Mouse (Mus musculus): Measurements from ENCODE around the gene Klf16.
A peak's percentile ranks its signal among the peaks of the same experiment; 100 is the strongest.
"Not testable (repeated sequence)": the region's sequence is repeated elsewhere in the genome, so short reads cannot be mapped to it uniquely, and the experiment has no call there.

Klf16 gene

GRCm38 (mm10) chr10:80605721-80606120 is 28.6 kb upstream of the Klf16 start, which contains the start of gene Gm49322:
Gene Gm49322, plus strand, starts transcription at chr10:80606021.
- DNase-seq, result not testable (repeated sequence)

GRCm38 (mm10) chr10:80604988-80605387 is 27.9 kb upstream of the Klf16 start:
- DNase-seq, result peak; percentile 18

GRCm38 (mm10) chr10:80604001-80604509 is 26.9 kb upstream of the Klf16 start:
- DNase-seq, result peak; percentile 77

DNA sequence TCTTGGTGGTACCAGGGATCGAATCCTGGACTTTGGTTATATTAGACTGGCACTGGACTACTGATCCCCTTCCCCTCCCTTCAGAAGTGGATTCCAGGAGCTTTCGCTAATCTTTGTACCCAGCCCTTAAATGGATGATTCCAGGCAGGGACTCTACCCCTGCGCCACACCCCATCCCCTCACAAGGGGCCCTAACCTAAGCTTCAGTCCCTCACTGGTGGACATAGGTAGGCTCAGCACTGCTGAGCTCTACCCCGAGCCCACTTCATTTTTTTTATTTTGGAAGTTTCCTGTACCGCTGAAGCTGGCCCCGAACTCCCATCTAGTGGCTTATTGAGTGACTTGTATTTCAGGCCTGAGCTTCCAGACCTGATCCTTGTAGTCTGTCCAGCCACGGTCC is 26.2 kb upstream of the Klf16 start:
- no peak for DNase-seq

GRCm38 (mm10) chr10:80602698-80603325 is 25.7 kb upstream of the Klf16 start, which contains the start of the genes Scamp4 and Adat3:
Gene Scamp4, plus strand, starts transcription at chr10:80602872.
Gene Adat3, plus strand, starts transcription at chr10:80602880.
- peak; percentile 95 for DNase-seq

DNA sequence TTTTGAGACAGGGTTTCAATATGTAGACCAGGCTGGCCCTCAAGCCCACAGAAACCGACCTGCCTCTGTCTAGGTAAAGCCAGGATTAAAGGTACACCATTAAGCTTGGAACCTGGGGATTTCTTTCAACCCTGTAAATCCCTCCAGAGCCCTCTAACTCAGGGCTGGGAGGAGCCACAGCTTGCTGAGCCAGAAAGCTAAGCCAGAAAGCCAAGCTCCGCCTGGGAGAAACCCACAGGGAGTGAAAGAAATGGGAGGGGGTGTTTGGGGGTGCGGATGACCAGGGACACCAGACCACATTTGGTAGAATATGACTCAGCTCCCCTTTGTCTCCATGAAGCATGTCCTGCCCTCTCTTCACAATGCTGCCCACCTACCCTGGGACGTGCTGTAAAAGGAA is 19.2 kb upstream of the Klf16 start:
- DNase-seq, result no peak

DNA sequence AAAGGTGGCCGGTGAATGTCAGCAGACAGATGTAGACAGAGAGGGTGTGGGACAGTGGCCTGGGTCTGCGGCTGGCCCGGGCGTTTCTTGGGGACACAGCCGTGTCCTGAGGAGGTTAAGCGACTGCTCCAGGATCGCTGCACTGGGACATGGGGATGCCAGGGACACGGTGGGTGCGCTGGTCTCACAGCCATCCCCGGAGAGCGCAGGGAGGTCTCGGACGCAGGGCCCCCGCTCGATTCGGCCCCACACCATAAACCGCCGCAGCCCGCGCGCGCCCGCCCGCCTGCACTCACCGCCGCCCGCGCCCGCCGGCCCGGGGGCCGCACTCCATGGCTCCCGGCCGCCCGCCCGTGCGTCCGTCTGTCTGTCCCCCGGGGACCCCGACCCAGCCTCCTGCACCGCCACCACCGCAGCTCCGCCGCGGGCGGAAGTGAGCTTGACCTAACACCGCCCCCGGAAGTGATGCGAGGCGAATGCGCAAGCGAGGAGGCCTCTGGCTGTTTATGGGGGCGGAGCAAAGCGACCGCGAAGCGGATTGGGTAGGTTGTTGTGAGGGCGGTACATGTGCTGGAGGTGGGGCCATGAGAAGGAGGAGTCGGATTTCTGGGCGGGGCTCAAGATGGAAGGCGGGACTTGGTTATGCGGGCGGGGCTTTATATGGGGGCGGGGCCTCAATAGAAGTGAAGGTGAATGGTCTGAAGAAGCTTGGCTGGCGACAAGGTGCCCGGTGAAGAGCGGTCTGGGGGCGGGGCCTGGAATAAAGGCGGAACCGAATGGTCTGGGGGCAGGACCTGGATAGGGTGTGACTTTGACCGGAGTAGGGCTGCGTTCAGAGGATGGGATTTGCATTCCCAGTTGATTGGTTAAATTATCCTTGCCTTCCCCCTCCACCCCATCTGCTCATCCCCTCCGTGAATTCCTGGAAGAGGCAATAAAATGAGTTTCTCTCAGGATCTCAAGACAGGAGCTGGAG is 13.0 kb upstream of the Klf16 start, which contains the start of gene Abhd17a:
Abhd17a (minus strand) TSS at position 463 of the 976 bp plus-strand sequence.
- peak; percentile 98 for DNase-seq

- peak; percentile 47 for DNase-seq
Observed at GRCm38 (mm10) chr10:80589127-80589878, 12.2 kb upstream of the Klf16 start.

- peak; percentile 47 for DNase-seq
Observed at GRCm38 (mm10) chr10:80587305-80587657, 10.2 kb upstream of the Klf16 start.

DNA sequence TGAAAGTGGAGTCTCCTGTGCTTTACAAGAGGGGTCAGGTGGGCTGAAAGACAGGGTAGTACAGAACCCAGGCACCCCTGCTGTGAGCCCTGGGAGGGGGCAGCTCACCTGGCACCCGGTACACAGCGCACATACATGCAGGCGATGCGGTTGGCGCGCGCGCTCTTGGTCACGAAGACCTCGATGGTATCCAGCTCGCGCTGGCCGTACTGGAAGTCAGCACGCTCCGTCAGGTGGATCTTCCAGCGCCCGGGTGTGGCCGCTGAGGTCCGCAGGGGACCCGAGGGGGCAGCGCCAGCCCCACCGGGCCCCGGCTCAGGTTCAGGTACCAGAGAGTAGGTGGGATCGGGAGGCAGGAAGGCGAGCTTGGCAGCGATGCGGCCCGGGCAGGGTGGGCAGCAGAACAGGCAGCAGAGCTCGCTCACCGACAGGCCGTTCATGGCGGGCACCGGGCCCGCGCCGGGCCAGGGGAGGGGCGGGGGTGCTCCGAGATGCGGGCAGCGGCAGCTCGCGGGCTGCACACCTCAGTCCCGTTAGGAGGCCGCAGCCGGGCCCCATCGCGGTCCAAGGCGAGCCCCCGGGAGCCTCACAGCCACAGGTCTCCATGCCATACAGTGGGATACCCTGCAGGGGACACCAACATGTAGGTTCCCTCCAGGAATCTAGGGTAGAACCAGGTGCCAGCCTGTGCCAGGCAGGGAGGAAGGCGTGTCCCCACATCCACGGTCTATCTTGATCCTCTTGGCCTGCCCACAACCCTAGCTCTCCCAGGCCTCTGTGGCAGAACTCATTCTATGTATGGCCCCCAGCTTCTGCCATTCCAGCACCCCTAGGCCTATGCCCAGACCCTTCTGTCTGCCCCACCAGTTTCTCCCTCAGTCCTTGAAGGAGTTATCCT is 9.5 kb upstream of the Klf16 start:
- DNase-seq, result no peak

GRCm38 (mm10) chr10:80585581-80585980 is 8.5 kb upstream of the Klf16 start:
- DNase-seq, result peak; percentile 15

DNA sequence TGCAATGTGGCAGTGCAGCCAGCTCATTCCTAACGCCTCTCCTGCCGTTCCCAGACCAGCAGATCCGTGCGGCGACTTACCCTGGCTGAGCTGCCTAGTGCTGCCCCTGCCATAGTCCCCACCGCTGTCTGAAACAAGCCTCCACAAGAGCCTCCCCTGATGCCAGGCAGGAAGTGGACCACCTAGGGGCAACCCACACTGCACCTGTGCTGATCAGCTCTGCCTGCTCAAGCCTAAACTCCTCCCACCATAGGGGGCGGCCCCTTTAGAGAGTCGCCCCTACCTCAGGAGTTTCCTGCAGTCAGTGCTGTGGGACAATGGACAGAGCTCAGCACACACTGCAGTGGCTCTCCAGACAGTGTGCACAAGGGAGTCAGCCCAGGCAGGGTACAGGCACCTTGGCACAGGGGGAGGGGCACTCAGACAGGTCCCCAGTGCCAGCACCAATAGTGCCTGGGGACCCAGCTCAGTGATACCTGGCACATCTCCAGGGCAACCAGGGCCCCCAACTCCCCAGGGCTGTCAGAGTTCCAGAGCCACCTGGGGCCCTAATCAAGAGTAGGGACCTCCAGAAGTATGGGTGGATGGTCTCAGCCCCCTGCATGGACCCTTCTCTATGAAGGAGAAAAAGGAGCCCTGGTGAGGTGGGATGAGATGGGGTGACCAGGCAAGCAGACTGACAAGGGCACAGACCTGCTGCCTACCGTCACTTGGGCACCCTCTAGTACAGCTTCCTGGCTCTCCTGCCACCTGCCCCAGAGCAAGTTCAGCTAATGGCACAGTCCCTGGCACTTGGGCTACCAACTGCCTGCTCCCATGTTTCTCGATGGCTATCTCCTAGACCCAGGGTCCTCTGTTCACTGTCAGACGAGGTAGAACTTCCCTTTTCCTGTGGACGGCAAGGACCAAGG is 7.8 kb upstream of the Klf16 start:
- peak; percentile 19 for DNase-seq

DNA sequence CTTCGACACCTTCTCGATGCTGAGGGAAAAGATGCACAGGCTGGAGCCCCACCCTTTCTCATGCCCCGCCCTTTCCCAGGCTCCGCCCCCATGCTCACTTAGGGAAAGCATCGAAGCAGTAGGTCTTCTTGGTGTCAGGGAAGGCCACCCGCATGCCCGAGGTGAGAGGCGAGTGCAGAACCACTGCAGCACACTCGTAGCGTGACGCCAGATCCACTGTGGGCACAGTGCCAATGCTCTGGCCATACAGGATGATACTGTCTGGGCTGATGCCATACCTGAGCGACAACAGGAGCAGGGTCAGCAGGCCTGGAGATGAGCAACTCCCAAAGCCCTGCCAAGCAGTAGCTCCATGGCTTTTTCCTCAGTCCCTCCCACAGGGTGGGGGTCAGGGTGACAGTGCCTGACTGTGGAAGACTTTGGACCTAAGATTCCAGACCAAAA is 6.9 kb upstream of the Klf16 start:
- no peak for DNase-seq

DNA sequence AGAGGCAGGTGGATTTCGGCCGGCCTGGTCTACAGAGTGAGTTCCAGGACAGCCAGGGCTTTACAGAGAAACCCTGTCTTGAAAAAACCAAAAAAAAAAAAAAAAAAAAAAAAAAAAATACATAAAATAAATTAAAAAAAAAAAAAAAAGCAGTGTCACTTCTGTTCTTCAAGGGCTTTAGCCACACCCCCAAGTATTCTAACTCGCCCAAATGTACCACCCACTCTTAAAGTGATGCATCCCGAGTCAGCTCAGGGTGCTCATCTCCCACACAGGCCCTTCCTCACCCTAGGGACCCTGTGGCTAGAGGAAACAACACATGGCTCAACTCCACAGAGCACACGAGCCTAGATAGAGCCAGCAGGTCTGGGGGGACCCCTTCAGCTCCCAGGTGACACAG is 5.9 kb upstream of the Klf16 start:
- peak; percentile 14 for DNase-seq

DNA sequence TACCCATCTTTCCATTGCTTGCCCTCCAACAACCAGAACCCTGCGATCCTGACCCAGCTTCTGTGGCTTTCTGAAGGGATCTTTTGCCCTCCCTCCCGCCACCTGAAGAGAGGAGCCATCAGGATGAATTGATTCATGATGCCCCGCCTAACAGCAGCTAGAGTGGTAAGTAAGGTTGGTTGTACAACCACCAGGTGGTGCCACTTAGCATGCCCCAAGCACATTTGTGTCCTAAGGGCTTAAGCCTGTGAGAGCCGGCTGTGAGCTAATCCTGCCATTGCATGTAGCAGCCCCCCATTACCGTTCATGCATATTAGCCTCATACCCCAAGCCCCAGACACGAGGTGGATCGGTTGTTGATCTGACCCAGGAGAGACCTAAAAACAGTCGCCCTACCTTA is 1.8 kb upstream of the Klf16 start:
- peak; percentile 54 for DNase-seq

GRCm38 (mm10) chr10:80578131-80578750 is 1.1 kb upstream of the Klf16 start:
- peak; percentile 82 for DNase-seq

DNA sequence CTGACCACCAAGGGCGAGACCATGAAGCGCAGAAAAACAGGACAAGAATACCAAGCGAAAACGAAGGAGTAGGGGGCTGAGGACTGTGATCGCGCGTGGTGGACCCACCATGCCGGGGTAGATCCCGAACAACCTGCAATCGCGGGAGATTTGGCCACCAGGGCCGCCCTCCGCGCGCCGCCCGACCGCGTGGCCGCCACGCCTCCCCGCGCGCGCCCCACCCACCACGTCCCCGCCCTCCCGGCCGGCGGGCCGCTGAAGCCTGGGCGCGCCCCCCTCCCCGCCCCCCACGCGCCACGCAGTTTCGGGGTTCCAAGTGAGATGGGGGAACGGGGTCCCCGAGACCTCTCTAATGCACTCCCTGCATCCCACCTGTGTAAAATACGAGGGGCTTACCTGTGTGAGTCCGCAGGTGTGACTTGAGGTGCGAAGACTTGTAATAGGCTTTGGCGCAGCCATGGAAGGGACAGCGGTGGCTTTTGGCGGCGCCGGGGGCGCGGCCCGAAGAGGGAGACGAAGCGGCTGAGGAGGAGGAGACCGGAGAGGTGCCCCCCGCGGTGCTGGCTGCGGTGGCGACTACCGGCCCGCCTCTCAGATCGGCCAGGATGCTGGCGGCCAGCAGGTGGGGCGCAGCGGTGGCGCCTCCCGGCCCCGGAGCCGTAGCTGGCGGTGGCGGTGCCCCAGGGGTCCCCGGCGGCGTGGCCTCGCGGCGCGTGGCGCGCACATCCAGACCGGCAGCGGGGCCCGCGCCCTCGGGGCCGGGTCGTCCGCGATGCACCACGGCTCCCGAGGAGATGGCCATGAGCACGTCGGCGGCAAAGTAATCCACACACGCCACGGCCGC is 548 bp downstream of the Klf16 start:
- peak; percentile 64 for DNase-seq

GRCm38 (mm10) chr10:80575925-80576324 is 1.2 kb downstream of the Klf16 start:
- DNase-seq, result peak; percentile 22

DNA sequence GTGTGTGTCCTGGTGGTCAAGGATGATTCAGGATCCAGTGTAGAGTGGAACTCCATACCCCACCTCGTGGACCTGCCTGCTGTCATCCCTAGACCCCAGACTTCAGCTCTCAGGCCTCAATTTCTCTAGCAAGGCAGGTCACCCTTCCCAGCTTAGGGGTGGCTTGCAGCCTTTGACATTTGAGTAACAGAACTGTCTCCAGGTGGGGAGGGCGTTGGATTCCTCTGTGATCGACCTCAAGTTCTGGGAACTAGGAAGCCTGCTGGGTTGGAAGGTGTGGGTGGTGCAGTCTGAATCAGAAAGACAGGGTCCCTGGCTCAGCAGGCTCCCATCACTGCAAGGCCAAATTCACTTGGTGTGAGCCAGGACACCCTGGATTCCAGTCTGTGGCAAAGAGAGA is 2.2 kb downstream of the Klf16 start:
- peak; percentile 37 for DNase-seq
